Mouse (Mus musculus): Measurements from ENCODE around the gene Zfp618. TPM values are rescaled to one million over a fixed set of nuclear protein-coding genes. Genes with fewer than 3 reads are reported as not detected.

Zfp618 gene
- polyA plus RNA-seq, 1 experiment = 0.60 TPM

- H3K36me3 ChIP-seq (ENCODE audit: control insufficient read depth, insufficient read depth, low read length) = no peaks in the 10 kb centered on the region
- peaks cover 11% of the 10 kb centered on the region; the same call in 1 of the 2 replicates for H3K4me1 ChIP-seq (ENCODE audit: control insufficient read depth, insufficient read depth, insufficient read length, low read length)
- H3K4me3 ChIP-seq (ENCODE audit: low read depth, low read length) = no peak overlapping the region
- 29% methylated on average over 4 of the region's 4 CpGs for WGBS
- no peaks in the 10 kb centered on the region for H3K27me3 ChIP-seq (ENCODE audit: control insufficient read depth, insufficient read depth, low read length)
- H3K27ac ChIP-seq (ENCODE audit: insufficient read depth, low read depth, low read length) = no peak overlapping the region
- TF ChIP-seq CTCF (IDR thresholded peaks at IDR 0.05; ENCODE audit: extremely low read depth, insufficient read length, insufficient replicate concordance, low read depth, low read length) (no peak), POLR2A (IDR thresholded peaks at IDR 0.05; ENCODE audit: low read depth, low read length) (no peak)
Measured at GRCm38 (mm10) chr4:63037555-63037954, 72.2 kb downstream of the Zfp618 start.

GRCm38 (mm10) chr4:63038265-63038664 lies 72.9 kb downstream of the Zfp618 start:
- Histone ChIP-seq H3K4me1 (ENCODE audit: control insufficient read depth, insufficient read depth, insufficient read length, low read length) (peaks cover 8% of the 10 kb centered on the region; the same call in 1 of the 2 replicates), H3K27ac (ENCODE audit: insufficient read depth, low read depth, low read length) (no peak overlapping the region), H3K36me3 (ENCODE audit: control insufficient read depth, insufficient read depth, low read length) (no peaks in the 10 kb centered on the region), H3K27me3 (ENCODE audit: control insufficient read depth, insufficient read depth, low read length) (no peaks in the 10 kb centered on the region), H3K4me3 (ENCODE audit: low read depth, low read length) (no peak overlapping the region)
- no peak for TF ChIP-seq POLR2A (IDR thresholded peaks at IDR 0.05; ENCODE audit: low read depth, low read length)
- no peak for TF ChIP-seq CTCF (IDR thresholded peaks at IDR 0.05; ENCODE audit: extremely low read depth, insufficient read length, insufficient replicate concordance, low read depth, low read length)
- 26% methylated on average over 2 of the region's 2 CpGs for WGBS

- Histone ChIP-seq H3K36me3 (ENCODE audit: control insufficient read depth, insufficient read depth, low read length) (no peaks in the 10 kb centered on the region), H3K27ac (ENCODE audit: insufficient read depth, low read depth, low read length) (no peak overlapping the region), H3K4me3 (ENCODE audit: low read depth, low read length) (no peak overlapping the region), H3K4me1 (ENCODE audit: control insufficient read depth, insufficient read depth, insufficient read length, low read length) (peaks cover 6% of the 10 kb centered on the region; the same call in 1 of the 2 replicates), H3K27me3 (ENCODE audit: control insufficient read depth, insufficient read depth, low read length) (no peaks in the 10 kb centered on the region)
- 79% methylated on average over 10 of the region's 10 CpGs for WGBS
- TF ChIP-seq POLR2A (IDR thresholded peaks at IDR 0.05; ENCODE audit: low read depth, low read length) (no peak), CTCF (IDR thresholded peaks at IDR 0.05; ENCODE audit: extremely low read depth, insufficient read length, insufficient replicate concordance, low read depth, low read length) (no peak)
Measured at GRCm38 (mm10) chr4:63038937-63039336, 73.6 kb downstream of the Zfp618 start.

GRCm38 (mm10) chr4:63048606-63049005 lies 83.2 kb downstream of the Zfp618 start:
- Histone ChIP-seq H3K27me3 (ENCODE audit: control insufficient read depth, insufficient read depth, low read length) (no peaks in the 10 kb centered on the region), H3K4me1 (ENCODE audit: control insufficient read depth, insufficient read depth, insufficient read length, low read length) (peaks cover 14% of the 10 kb centered on the region), H3K4me3 (ENCODE audit: low read depth, low read length) (no peak overlapping the region), H3K27ac (ENCODE audit: insufficient read depth, low read depth, low read length) (no peak overlapping the region), H3K36me3 (ENCODE audit: control insufficient read depth, insufficient read depth, low read length) (no peaks in the 10 kb centered on the region)
- 74% methylated on average over 3 of the region's 3 CpGs for WGBS
- TF ChIP-seq POLR2A (IDR thresholded peaks at IDR 0.05; ENCODE audit: low read depth, low read length) (no peak), CTCF (IDR thresholded peaks at IDR 0.05; ENCODE audit: extremely low read depth, insufficient read length, insufficient replicate concordance, low read depth, low read length) (no peak)

GRCm38 (mm10) chr4:63049596-63050318 lies 84.4 kb downstream of the Zfp618 start:
- Histone ChIP-seq H3K4me1 (ENCODE audit: control insufficient read depth, insufficient read depth, insufficient read length, low read length) (peaks cover 14% of the 10 kb centered on the region), H3K27ac (ENCODE audit: insufficient read depth, low read depth, low read length) (no peak overlapping the region), H3K27me3 (ENCODE audit: control insufficient read depth, insufficient read depth, low read length) (no peaks in the 10 kb centered on the region), H3K36me3 (ENCODE audit: control insufficient read depth, insufficient read depth, low read length) (no peaks in the 10 kb centered on the region), H3K4me3 (ENCODE audit: low read depth, low read length) (no peak overlapping the region)
- no peak for TF ChIP-seq POLR2A (IDR thresholded peaks at IDR 0.05; ENCODE audit: low read depth, low read length)
- TF ChIP-seq CTCF (IDR thresholded peaks at IDR 0.05; ENCODE audit: extremely low read depth, insufficient read length, insufficient replicate concordance, low read depth, low read length) = no peak

- H3K4me3 ChIP-seq (ENCODE audit: low read depth, low read length) = no peak overlapping the region
- no peaks in the 10 kb centered on the region for H3K27me3 ChIP-seq (ENCODE audit: control insufficient read depth, insufficient read depth, low read length)
- H3K4me1 ChIP-seq (ENCODE audit: control insufficient read depth, insufficient read depth, insufficient read length, low read length) = peaks cover 14% of the 10 kb centered on the region
- 72% methylated on average over 4 of the region's 4 CpGs for WGBS
- TF ChIP-seq POLR2A (IDR thresholded peaks at IDR 0.05; ENCODE audit: low read depth, low read length) (no peak), CTCF (IDR thresholded peaks at IDR 0.05; ENCODE audit: extremely low read depth, insufficient read length, insufficient replicate concordance, low read depth, low read length) (no peak)
- H3K36me3 ChIP-seq (ENCODE audit: control insufficient read depth, insufficient read depth, low read length) = no peaks in the 10 kb centered on the region
- H3K27ac ChIP-seq (ENCODE audit: insufficient read depth, low read depth, low read length) = no peak overlapping the region
Measured at GRCm38 (mm10) chr4:63050319-63050676, 84.9 kb downstream of the Zfp618 start.

- 47% methylated on average over 4 of the region's 4 CpGs for WGBS
Measured at GRCm38 (mm10) chr4:63050949-63051348, 85.6 kb downstream of the Zfp618 start.

More at GRCm38 (mm10) chr4:63050949-63051348, 85.6 kb downstream of the Zfp618 start:
- Histone ChIP-seq H3K27ac (ENCODE audit: insufficient read depth, low read depth, low read length) (no peak overlapping the region), H3K4me1 (ENCODE audit: control insufficient read depth, insufficient read depth, insufficient read length, low read length) (peaks cover 14% of the 10 kb centered on the region), H3K36me3 (ENCODE audit: control insufficient read depth, insufficient read depth, low read length) (no peaks in the 10 kb centered on the region), H3K27me3 (ENCODE audit: control insufficient read depth, insufficient read depth, low read length) (no peaks in the 10 kb centered on the region), H3K4me3 (ENCODE audit: low read depth, low read length) (no peak overlapping the region)
- TF ChIP-seq POLR2A (IDR thresholded peaks at IDR 0.05; ENCODE audit: low read depth, low read length) = no peak

All from small intestine, adult 2 months (tissue).